Mouse (Mus musculus): ENCODE measurements around the gene Epor. TPM values are rescaled to one million over a fixed set of nuclear protein-coding genes. Genes with fewer than 3 reads are reported as not detected.

Epor gene
- total and polyA plus RNA-seq, 2 experiments from 2014 or later: 0.89 to 2.3 TPM

GRCm38 (mm10) chr9:21951977-21952376 is 11.3 kb downstream of the Epor start:
- Histone ChIP-seq H3K27me3 (ENCODE audit: insufficient read depth, low read length) (no peaks in the 10 kb centered on the region), H3K4me2 (ENCODE audit: low read depth, low read length) (no peak overlapping the region), H3K4me1 (ENCODE audit: insufficient read depth, low read length) (peaks cover 8% of the 10 kb centered on the region; the same call in 1 of the 2 replicates), H3K4me3 (ENCODE audit: low read length) (no peak overlapping the region), H3K36me3 (ENCODE audit: insufficient read depth, low read length) (peaks cover 12% of the 10 kb centered on the region; the same call in 1 of the 2 replicates), H3K27ac (no peak overlapping the region), H3K9ac (replicated peaks; ENCODE audit: low read length) (no peak overlapping the region), H3K9me3 (ENCODE audit: low read length) (no peaks in the 10 kb centered on the region)
- WGBS: 90% methylated on average over 3 of the region's 3 CpGs
- no peak for ATAC-seq
- peak; percentile 62 for TF ChIP-seq CTCF (IDR thresholded peaks at IDR 0.05; ENCODE audit: low read depth)
- DNase-seq (ENCODE audit: low spot score): no peak

DNA sequence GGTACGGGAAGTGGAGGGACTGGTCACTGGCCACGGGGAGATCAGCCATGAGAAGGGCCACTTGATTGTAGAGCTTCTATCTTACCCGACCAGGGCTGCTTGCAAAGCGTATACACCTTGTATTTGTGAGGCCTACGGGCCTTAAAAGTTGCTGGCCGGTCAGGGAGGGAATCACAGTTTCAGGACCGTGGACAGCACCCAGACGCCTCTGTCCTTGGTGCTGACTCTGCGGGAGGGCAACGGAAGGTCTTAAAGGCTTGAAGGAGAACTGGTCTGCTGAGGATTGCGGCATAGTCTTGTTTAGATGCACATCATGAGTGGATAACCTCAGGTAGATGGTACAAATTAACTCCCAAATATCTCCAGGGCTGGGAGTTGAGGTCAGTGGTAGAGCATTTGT is 13.0 kb downstream of the Epor start:
- H3K4me2 ChIP-seq (ENCODE audit: low read depth, low read length): no peak overlapping the region
- no peaks in the 10 kb centered on the region for H3K9me3 ChIP-seq (ENCODE audit: low read length)
- no peak overlapping the region for H3K9ac ChIP-seq (replicated peaks; ENCODE audit: low read length)
- H3K27ac ChIP-seq: no peak overlapping the region
- no peaks in the 10 kb centered on the region for H3K27me3 ChIP-seq (ENCODE audit: insufficient read depth, low read length)
- TF ChIP-seq CTCF (IDR thresholded peaks at IDR 0.05; ENCODE audit: low read depth): no peak
- ATAC-seq (no peak), DNase-seq (ENCODE audit: low spot score) (peak; percentile 42)
- peaks cover 12% of the 10 kb centered on the region; the same call in 1 of the 2 replicates for H3K36me3 ChIP-seq (ENCODE audit: insufficient read depth, low read length)
- no peak overlapping the region for H3K4me3 ChIP-seq (ENCODE audit: low read length)
- WGBS: 25% methylated on average over 11 of the region's 11 CpGs
- H3K4me1 ChIP-seq (ENCODE audit: insufficient read depth, low read length): peaks cover 4% of the 10 kb centered on the region; the same call in 1 of the 2 replicates

DNA sequence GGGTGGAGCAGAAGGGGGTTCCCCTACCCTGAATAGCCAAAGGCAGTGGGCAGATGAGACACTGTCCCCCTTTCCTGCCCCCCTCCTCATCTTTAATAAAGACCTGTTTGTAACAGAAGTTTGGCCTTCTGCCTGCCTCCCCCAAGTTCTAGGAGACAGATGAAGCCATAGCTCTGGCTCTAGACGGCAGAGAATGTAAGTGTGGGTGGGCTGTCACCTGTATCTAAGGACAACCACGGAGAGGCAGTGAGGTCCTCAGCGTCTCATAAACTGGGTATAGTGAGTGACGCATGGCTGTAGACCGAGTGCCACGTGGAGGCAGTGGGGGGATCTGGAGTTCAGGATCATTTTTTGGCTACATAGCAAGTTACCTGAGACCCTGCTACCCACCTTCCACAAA is 14.5 kb downstream of the Epor start:
- TF ChIP-seq CTCF (IDR thresholded peaks at IDR 0.05; ENCODE audit: low read depth): no peak
- Histone ChIP-seq H3K9ac (replicated peaks; ENCODE audit: low read length) (no peak overlapping the region), H3K4me3 (ENCODE audit: low read length) (no peak overlapping the region), H3K27me3 (ENCODE audit: insufficient read depth, low read length) (no peaks in the 10 kb centered on the region), H3K4me2 (ENCODE audit: low read depth, low read length) (no peak overlapping the region), H3K36me3 (ENCODE audit: insufficient read depth, low read length) (peaks cover 12% of the 10 kb centered on the region; the same call in 1 of the 2 replicates), H3K9me3 (ENCODE audit: low read length) (no peaks in the 10 kb centered on the region), H3K4me1 (ENCODE audit: insufficient read depth, low read length) (peaks cover 4% of the 10 kb centered on the region; the same call in 1 of the 2 replicates), H3K27ac (no peak overlapping the region)
- 56% methylated on average over 6 of the region's 6 CpGs for WGBS
- DNase-seq (ENCODE audit: low spot score): no peak
- no peak for ATAC-seq

DNA sequence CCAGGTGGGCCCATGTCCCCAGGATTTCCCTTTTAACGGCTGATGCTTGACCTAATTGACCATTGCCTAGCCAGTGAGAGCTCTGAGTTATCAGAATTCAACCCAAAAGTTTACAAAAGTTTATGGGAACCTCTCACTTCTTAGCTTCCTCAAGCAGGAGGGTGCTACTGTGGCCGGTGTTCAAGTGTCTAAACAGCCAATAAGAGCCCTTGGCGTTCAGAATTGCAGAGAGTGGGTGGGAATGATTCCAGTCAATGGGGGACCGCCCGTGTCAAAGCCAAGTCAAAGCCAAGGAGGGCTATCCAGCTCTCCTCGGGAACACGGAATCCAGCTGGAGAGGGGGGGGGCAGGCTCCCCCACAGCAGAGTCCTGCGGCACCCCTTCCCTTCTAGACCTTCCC is 15.2 kb downstream of the Epor start:
- Histone ChIP-seq H3K9me3 (ENCODE audit: low read length) (no peaks in the 10 kb centered on the region), H3K27ac (no peak overlapping the region)
- ATAC-seq: no peak

GRCm38 (mm10) chr9:21947540-21948130 is 15.7 kb downstream of the Epor start:
- Histone ChIP-seq H3K27me3 (ENCODE audit: insufficient read depth, low read length) (no peaks in the 10 kb centered on the region), H3K4me1 (ENCODE audit: insufficient read depth, low read length) (no peaks in the 10 kb centered on the region), H3K27ac (no peak overlapping the region), H3K4me3 (ENCODE audit: low read length) (no peak overlapping the region), H3K9ac (replicated peaks; ENCODE audit: low read length) (no peak overlapping the region), H3K4me2 (ENCODE audit: low read depth, low read length) (no peak overlapping the region), H3K36me3 (ENCODE audit: insufficient read depth, low read length) (peaks cover 12% of the 10 kb centered on the region; the same call in 1 of the 2 replicates), H3K9me3 (ENCODE audit: low read length) (no peaks in the 10 kb centered on the region)
- WGBS: 11% methylated on average over 28 of the region's 28 CpGs
- DNase-seq (ENCODE audit: low spot score) (no peak), ATAC-seq (no peak)
- no peak for TF ChIP-seq CTCF (IDR thresholded peaks at IDR 0.05; ENCODE audit: low read depth)

More for the DNA sequence above, 15.2 kb downstream of the Epor start:
- Histone ChIP-seq H3K4me3 (ENCODE audit: low read length) (no peak overlapping the region), H3K27me3 (ENCODE audit: insufficient read depth, low read length) (no peaks in the 10 kb centered on the region), H3K4me2 (ENCODE audit: low read depth, low read length) (no peak overlapping the region), H3K9ac (replicated peaks; ENCODE audit: low read length) (no peak overlapping the region), H3K36me3 (ENCODE audit: insufficient read depth, low read length) (peaks cover 12% of the 10 kb centered on the region; the same call in 1 of the 2 replicates), H3K4me1 (ENCODE audit: insufficient read depth, low read length) (peaks cover under 1% of the 10 kb centered on the region; the same call in 1 of the 2 replicates)
- no peak for TF ChIP-seq CTCF (IDR thresholded peaks at IDR 0.05; ENCODE audit: low read depth)
- DNase-seq (ENCODE audit: low spot score): no peak
- WGBS: 61% methylated on average over 8 of the region's 8 CpGs

DNA sequence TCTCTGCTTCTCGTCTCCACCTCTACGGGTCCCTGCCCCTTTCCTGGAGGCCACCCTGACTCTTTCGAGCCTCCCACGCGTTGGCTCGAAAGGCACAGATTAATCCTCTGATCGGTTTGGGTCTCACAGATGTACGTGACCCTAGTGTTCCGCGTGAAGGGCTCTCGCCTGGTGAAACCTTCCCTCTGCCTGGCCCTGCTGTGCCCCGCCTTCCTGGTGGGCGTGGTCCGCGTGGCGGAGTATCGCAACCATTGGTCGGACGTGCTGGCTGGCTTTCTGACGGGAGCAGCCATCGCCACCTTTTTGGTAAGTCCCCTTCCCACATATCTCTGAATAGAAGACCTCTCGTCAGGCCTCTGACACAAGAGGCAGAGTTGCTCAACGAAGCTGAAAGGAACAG is 19.0 kb downstream of the Epor start:
- H3K36me3 ChIP-seq (ENCODE audit: insufficient read depth, low read length): peaks cover 21% of the 10 kb centered on the region; the same call in 1 of the 2 replicates
- H3K27ac ChIP-seq: no peak overlapping the region
- H3K9me3 ChIP-seq (ENCODE audit: low read length): no peaks in the 10 kb centered on the region
- H3K9ac ChIP-seq (replicated peaks; ENCODE audit: low read length): no peak overlapping the region
- no peak overlapping the region for H3K4me2 ChIP-seq (ENCODE audit: low read depth, low read length)
- no peak for DNase-seq (ENCODE audit: low spot score)
- ATAC-seq: no peak
- TF ChIP-seq CTCF (IDR thresholded peaks at IDR 0.05; ENCODE audit: low read depth): no peak
- WGBS: 30% methylated on average over 23 of the region's 23 CpGs
- H3K4me3 ChIP-seq (ENCODE audit: low read length): no peak overlapping the region
- no peaks in the 10 kb centered on the region for H3K27me3 ChIP-seq (ENCODE audit: insufficient read depth, low read length)
- H3K4me1 ChIP-seq (ENCODE audit: insufficient read depth, low read length): no peaks in the 10 kb centered on the region

DNA sequence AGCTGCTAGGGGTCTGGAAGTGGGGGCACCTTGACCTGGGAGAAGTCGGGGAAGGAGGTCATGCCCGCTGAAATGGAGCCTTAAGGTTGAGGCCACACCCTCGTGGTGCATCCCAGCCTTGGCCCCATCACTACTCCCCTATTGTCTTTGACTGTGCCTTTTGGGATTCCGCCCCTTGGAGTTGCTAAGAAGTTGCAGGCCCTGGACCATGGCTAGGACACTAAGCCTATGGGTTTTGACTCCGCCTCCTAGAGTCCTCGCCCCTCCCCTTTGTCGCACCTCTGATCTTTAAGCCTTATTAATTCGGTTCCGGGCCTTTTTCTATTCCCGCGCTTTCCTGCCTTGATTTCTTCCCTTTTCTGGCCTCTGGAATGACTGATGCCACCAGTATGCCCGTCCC is 19.7 kb downstream of the Epor start:
- TF ChIP-seq CTCF (IDR thresholded peaks at IDR 0.05; ENCODE audit: low read depth): no peak
- Histone ChIP-seq H3K27me3 (ENCODE audit: insufficient read depth, low read length) (no peaks in the 10 kb centered on the region), H3K4me3 (ENCODE audit: low read length) (no peak overlapping the region), H3K4me1 (ENCODE audit: insufficient read depth, low read length) (no peaks in the 10 kb centered on the region), H3K4me2 (ENCODE audit: low read depth, low read length) (no peak overlapping the region), H3K9me3 (ENCODE audit: low read length) (no peaks in the 10 kb centered on the region), H3K9ac (replicated peaks; ENCODE audit: low read length) (no peak overlapping the region), H3K27ac (no peak overlapping the region), H3K36me3 (ENCODE audit: insufficient read depth, low read length) (peaks cover 21% of the 10 kb centered on the region; the same call in 1 of the 2 replicates)
- DNase-seq (ENCODE audit: low spot score): no peak
- WGBS: 59% methylated on average over 12 of the region's 12 CpGs
- 0 out of 2 replicates have a peak, but pooled peaks have one; percentile 17 for ATAC-seq
